Mouse (Mus musculus) midbrain, postnatal 0 days (tissue): ENCODE measurements around the gene Sertad2. TPM values are rescaled to one million over a fixed set of nuclear protein-coding genes. Genes with fewer than 3 reads are reported as not detected.

Source experiments
- ATAC-seq: fragments of 200-750 bp; cut with Nextera tagmentation; 2 replicates; pipeline ENCODE4 v1.8.0; 2017; ENCODE audit warnings: moderate number of reproducible peaks, mild to moderate bottlenecking, moderate TSS enrichment, moderate library complexity; ENCODE audit not compliant: low FRiP score
- DNase-seq: peaks from one replicate; pipeline ENCODE4 v3.0.0-alpha.2; 2015; ENCODE audit warnings: low spot score
- H3K27ac ChIP-seq: fragments of 300-500 bp; sonication (generic); 2 replicates; pipeline ENCODE4 v1.5.1; 2014; ENCODE audit warnings: low read depth, mild to moderate bottlenecking, low read length, mixed read lengths
- H3K27me3 ChIP-seq: fragments of 300-500 bp; sonication (generic); 2 replicates; pipeline ENCODE4 v1.6.1; 2014; ENCODE audit warnings: low read length, control low read depth, mixed read lengths; ENCODE audit not compliant: insufficient read depth
- H3K36me3 ChIP-seq: fragments of 300-500 bp; sonication (generic); 2 replicates; pipeline ENCODE4 v1.6.1; 2014; ENCODE audit warnings: low read length, control low read depth, mixed read lengths; ENCODE audit not compliant: insufficient read depth
- H3K4me1 ChIP-seq: fragments of 300-500 bp; sonication (generic); 2 replicates; pipeline ENCODE4 v1.6.1; 2014; ENCODE audit warnings: mild to moderate bottlenecking, control low read depth, antibody characterized with exemption, low read length, mixed read lengths; ENCODE audit not compliant: insufficient read depth
- H3K4me2 ChIP-seq: fragments of 300-500 bp; sonication (generic); 2 replicates; pipeline ENCODE4 v1.6.1; 2014; ENCODE audit warnings: low read depth, mild to moderate bottlenecking, low read length, mixed read lengths; ENCODE audit not compliant: poor library complexity, severe bottlenecking
- H3K4me3 ChIP-seq: fragments of 300-500 bp; sonication (generic); 2 replicates; pipeline ENCODE4 v1.5.1; 2014; ENCODE audit warnings: low read depth, mild to moderate bottlenecking, low read length, moderate library complexity
- H3K9ac ChIP-seq: fragments of 300-500 bp; sonication (generic); replicated peaks from 2 replicates; pipeline ENCODE4 v1.6.1; 2014; ENCODE audit warnings: mild to moderate bottlenecking, low read length, moderate library complexity, mixed read lengths; ENCODE audit not compliant: poor library complexity, severe bottlenecking
- H3K9me3 ChIP-seq: fragments of 300-500 bp; sonication (generic); 2 replicates; pipeline ENCODE4 v1.6.1; 2016; ENCODE audit warnings: low read length, control low read depth
- CTCF ChIP-seq: IDR thresholded peaks from 2 replicates; pipeline ENCODE4 v1.5.1; 2016; ENCODE audit warnings: antibody characterized with exemption, mild to moderate bottlenecking
- WGBS: fragments of 180-500 bp; shearing (Covaris S2); extraction: QIAGEN DNeasy Blood & Tissue Kit; methylation state at CpG from one replicate; pipeline ENCODE4 v1.1.7; 2014; 5-methylcytosine and 5-hydroxymethylcytosine counted together
- polyA plus RNA-seq: library from polyadenylated mRNA; unstranded; fragments of >200 nt; fragmentation: Nextera tagmentation; extraction: Ambion mirVana; gene quantifications from 2 replicates; pipeline ENCODE4 v1.2.1, GENCODE M21; 2015
- total RNA-seq: library from RNA; depleted of rRNA; stranded (reverse); fragments of >200 nt; gene quantifications from 2 replicates; pipeline ENCODE4 v1.2.3, GENCODE M21; 2014

Sertad2 gene
- total and polyA plus RNA-seq, 2 experiments from 2014 or later: 15.2 to 31.4 TPM

DNA sequence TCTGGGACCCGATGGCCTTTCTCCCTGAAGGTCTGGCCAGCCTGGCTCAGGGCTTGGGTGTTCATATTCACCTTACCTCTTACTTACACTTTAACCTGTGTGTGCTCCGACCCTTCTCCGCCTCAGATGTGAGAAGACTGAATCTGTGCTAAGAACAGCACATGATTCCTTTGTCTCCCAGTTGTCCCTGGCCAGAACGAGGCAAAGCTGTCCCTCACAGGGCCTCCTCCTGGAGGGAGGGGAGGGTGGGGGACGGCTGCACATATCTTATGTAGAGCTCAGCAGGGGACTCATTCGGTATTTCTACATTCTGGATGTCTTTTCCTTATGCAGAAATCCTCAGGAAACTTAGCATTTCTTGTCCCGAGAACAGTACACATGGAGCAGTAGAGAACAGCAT, 62.6 kb downstream of the Sertad2 start:
- ATAC-seq (peak; percentile 25; the same call in 1 of the 2 replicates), DNase-seq (no peak)
- H3K27ac ChIP-seq: no peak overlapping the region
- no peaks in the 10 kb centered on the region for H3K27me3 ChIP-seq
- H3K9ac ChIP-seq: no peak overlapping the region
- H3K4me1 ChIP-seq: no peaks in the 10 kb centered on the region
- no peaks in the 10 kb centered on the region for H3K9me3 ChIP-seq
- 38% methylated on average over 7 of the region's 7 CpGs for WGBS
- no peaks in the 10 kb centered on the region for H3K36me3 ChIP-seq
- no peak overlapping the region for H3K4me2 ChIP-seq
- no peak for TF ChIP-seq CTCF
- H3K4me3 ChIP-seq: no peak overlapping the region

DNA sequence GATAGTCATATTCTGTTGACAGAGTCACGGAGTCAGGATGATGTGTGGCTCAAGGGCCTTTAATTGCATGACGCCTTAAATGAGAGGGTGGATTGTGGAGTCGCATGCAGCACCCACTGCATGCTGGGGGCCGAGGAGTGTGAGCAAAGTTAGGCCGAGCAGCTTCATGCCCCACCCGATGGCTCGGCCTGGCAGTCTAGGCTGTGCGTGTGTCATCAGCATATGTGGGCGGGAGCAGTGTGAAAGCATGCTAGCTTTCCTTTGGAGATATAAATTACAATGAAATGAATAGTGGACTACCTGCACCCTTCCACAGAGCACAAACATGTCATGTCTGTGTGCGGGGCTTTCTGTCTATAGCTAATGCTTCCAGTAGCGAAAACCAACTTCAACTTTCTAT, 65.4 kb downstream of the Sertad2 start:
- WGBS: 93% methylated on average over 11 of the region's 11 CpGs
- Histone ChIP-seq H3K4me2 (no peak overlapping the region), H3K9me3 (no peaks in the 10 kb centered on the region), H3K27me3 (no peaks in the 10 kb centered on the region), H3K36me3 (no peaks in the 10 kb centered on the region), H3K27ac (no peak overlapping the region), H3K9ac (no peak overlapping the region), H3K4me1 (no peaks in the 10 kb centered on the region), H3K4me3 (no peak overlapping the region)
- TF ChIP-seq CTCF: no peak
- no peak for ATAC-seq
- DNase-seq: no peak

DNA sequence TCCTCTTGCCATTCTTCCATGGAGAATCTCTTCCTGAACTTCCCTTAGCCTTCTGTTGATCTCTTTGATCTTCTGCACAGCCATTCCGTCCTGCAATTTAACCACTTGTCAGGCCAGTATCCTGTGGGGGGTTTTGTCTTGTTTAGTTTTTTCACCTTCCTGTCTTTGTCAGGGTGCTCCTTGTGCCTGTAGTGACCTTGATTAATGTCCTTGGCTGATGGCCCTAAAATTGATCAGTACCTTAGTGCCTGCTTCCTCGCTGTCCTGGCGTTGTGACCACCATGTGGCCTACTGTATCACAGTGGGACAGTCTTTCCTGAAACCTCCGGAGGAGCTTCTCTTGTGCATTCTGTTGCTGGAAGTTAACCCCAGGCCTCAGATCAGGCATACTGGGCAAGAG, 70.2 kb downstream of the Sertad2 start:
- no peak overlapping the region for H3K9ac ChIP-seq
- 85% methylated on average over 4 of the region's 4 CpGs for WGBS
- no peaks in the 10 kb centered on the region for H3K27me3 ChIP-seq

GRCm38 (mm10) chr11:20616103-20616502, 73.0 kb downstream of the Sertad2 start:
- Histone ChIP-seq H3K9me3 (no peaks in the 10 kb centered on the region), H3K4me1 (no peaks in the 10 kb centered on the region), H3K27ac (peak overlapping the region; percentile 12; the same call in 1 of the 2 replicates), H3K4me2 (no peak overlapping the region), H3K4me3 (no peak overlapping the region), H3K9ac (no peak overlapping the region), H3K36me3 (no peaks in the 10 kb centered on the region), H3K27me3 (no peaks in the 10 kb centered on the region)
- TF ChIP-seq CTCF: no peak
- 66% methylated on average over 3 of the region's 3 CpGs for WGBS
- no peak for ATAC-seq
- no peak for DNase-seq

More for the DNA sequence above, 70.2 kb downstream of the Sertad2 start:
- Histone ChIP-seq H3K27ac (no peak overlapping the region), H3K4me3 (no peak overlapping the region), H3K9me3 (no peaks in the 10 kb centered on the region), H3K36me3 (no peaks in the 10 kb centered on the region), H3K4me2 (no peak overlapping the region), H3K4me1 (no peaks in the 10 kb centered on the region)
- no peak for TF ChIP-seq CTCF
- no peak for DNase-seq
- ATAC-seq: no peak

GRCm38 (mm10) chr11:20627146-20627545, 84.1 kb downstream of the Sertad2 start:
- WGBS: 80% methylated on average over 2 of the region's 2 CpGs
- Histone ChIP-seq H3K27me3 (no peaks in the 10 kb centered on the region), H3K9me3 (no peaks in the 10 kb centered on the region), H3K9ac (no peak overlapping the region), H3K4me2 (no peak overlapping the region), H3K36me3 (no peaks in the 10 kb centered on the region), H3K27ac (no peak overlapping the region), H3K4me1 (no peaks in the 10 kb centered on the region), H3K4me3 (no peak overlapping the region)
- no peak for DNase-seq
- no peak for TF ChIP-seq CTCF
- no peak for ATAC-seq

DNA sequence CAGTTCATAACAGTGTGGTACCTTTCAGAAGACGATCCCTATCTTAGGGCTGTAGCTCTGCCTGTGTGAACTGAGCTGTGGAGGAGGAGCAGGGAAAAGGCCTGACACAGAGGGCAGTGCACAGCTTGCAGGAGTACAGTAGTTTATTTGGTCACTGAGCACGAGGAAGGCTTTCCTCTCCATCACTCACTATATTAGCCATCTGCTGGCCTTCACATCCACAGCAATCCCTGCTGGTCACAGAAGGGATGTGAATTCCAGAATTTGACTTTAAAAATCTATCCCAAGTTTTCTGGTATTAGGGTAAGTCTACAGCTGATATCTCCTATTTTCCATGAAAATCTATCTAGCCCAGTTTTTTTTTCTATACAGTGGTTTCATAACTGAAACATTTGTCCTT, 85.2 kb downstream of the Sertad2 start:
- TF ChIP-seq CTCF: peak; percentile 64
- DNase-seq (peak; percentile 45), ATAC-seq (no peak)
- Histone ChIP-seq H3K36me3 (no peaks in the 10 kb centered on the region), H3K27me3 (no peaks in the 10 kb centered on the region), H3K4me1 (peaks cover 4% of the 10 kb centered on the region; the same call in 1 of the 2 replicates), H3K9me3 (no peaks in the 10 kb centered on the region), H3K9ac (no peak overlapping the region), H3K4me3 (no peak overlapping the region), H3K4me2 (no peak overlapping the region), H3K27ac (no peak overlapping the region)
- 49% methylated on average over 2 of the region's 2 CpGs for WGBS
